Mouse (Mus musculus) G1E (cell line): ENCODE measurements around the gene Shisa7. TPM values are rescaled to one million over a fixed set of nuclear protein-coding genes. Genes with fewer than 3 reads are reported as not detected.
"Not testable (repeated sequence)": the region's sequence is repeated elsewhere in the genome, so short reads cannot be mapped to it uniquely, and the experiment has no call there.

ENCODE experiments used
- ATAC-seq: 2 replicates; pipeline ENCODE4 v1.8.0; 2016; ENCODE audit warnings: mild to moderate bottlenecking; ENCODE audit not compliant: insufficient number of reproducible peaks, poor library complexity, low FRiP score, severe bottlenecking; ENCODE audit errors: extremely low read depth
- DNase-seq: peaks from one replicate; pipeline ENCODE4 v3.0.0; 2012; ENCODE audit warnings: low spot score
- H3K27me3 ChIP-seq: 2 replicates; pipeline ENCODE4 v1.6.1; 2012; ENCODE audit warnings: mild to moderate bottlenecking, low read length, inconsistent platforms; ENCODE audit not compliant: insufficient read depth
- H3K36me3 ChIP-seq: replicated peaks from 2 replicates; pipeline ENCODE3; 2012; ENCODE audit warnings: mild to moderate bottlenecking, inconsistent platforms
- H3K4me1 ChIP-seq: 2 replicates; pipeline ENCODE4 v1.6.1; 2012; ENCODE audit warnings: low read depth, low read length, inconsistent platforms, mixed read lengths; ENCODE audit not compliant: insufficient read depth
- H3K4me3 ChIP-seq: 2 replicates; pipeline ENCODE4 v1.5.1; 2012; ENCODE audit warnings: low read depth, mild to moderate bottlenecking, inconsistent platforms, low read length, moderate library complexity, mixed read lengths
- H3K9me3 ChIP-seq: replicated peaks from 2 replicates; pipeline ENCODE4 v1.6.1; 2012; ENCODE audit warnings: inconsistent platforms
- CTCF ChIP-seq: IDR thresholded peaks from 2 replicates; pipeline ENCODE4 v1.5.1; 2012; ENCODE audit warnings: low read depth, low read length, inconsistent platforms, mixed read lengths
- GATA1 ChIP-seq: IDR thresholded peaks from 2 replicates; pipeline ENCODE4 v1.6.1; 2012; ENCODE audit warnings: borderline replicate concordance, low read length, inconsistent platforms, mixed read lengths
- GATA2 ChIP-seq: IDR thresholded peaks from 2 replicates; pipeline ENCODE4 v1.6.1; 2012; ENCODE audit warnings: low read depth, low read length, inconsistent platforms, borderline replicate concordance
- POLR2AphosphoS5 ChIP-seq: IDR thresholded peaks from 2 replicates; pipeline ENCODE4 v1.6.1; 2012; ENCODE audit warnings: low read depth, low read length, inconsistent platforms; ENCODE audit not compliant: insufficient replicate concordance
- TAL1 ChIP-seq: conservative IDR thresholded peaks from 2 replicates; pipeline ENCODE4 v1.6.1; 2012; ENCODE audit warnings: low read depth, low read length, inconsistent platforms, mixed read lengths
- polyA plus RNA-seq: library from polyadenylated mRNA; stranded (reverse); fragments of >175 nt; gene quantifications from 2 replicates; pipeline ENCODE4 v1.2.3, GENCODE M21; 2012
- total RNA-seq, 2 experiments: library from RNA; stranded (forward) in 1 of 2; stranded (reverse) in 1 of 2; fragments of 200-1000 nt in 1 of 2; fragments of >200 nt in 1 of 2; fragmentation: Nextera tagmentation in 1 of 2; gene quantifications; 2 replicates each; pipeline ENCODE4 v1.2.3; 2014 to 2017

The Shisa7 gene
- total and polyA plus RNA-seq, 3 experiments = 0.22 TPM; not detected in 2

GRCm38 (mm10) chr7:4866631-4867180 is 22.2 kb upstream of the Shisa7 start:
- Histone ChIP-seq H3K9me3 (no peaks in the 10 kb centered on the region), H3K4me3 (peak overlapping the region; percentile 75), H3K4me1 (peaks cover 29% of the 10 kb centered on the region), H3K27me3 (peaks cover 10% of the 10 kb centered on the region), H3K36me3 (no peaks in the 10 kb centered on the region)
- TF ChIP-seq CTCF (no peak), POLR2AphosphoS5 (no peak), GATA1 (no peak), GATA2 (no peak), TAL1 (no peak)
- no peak for ATAC-seq
- DNase-seq = no peak

DNA sequence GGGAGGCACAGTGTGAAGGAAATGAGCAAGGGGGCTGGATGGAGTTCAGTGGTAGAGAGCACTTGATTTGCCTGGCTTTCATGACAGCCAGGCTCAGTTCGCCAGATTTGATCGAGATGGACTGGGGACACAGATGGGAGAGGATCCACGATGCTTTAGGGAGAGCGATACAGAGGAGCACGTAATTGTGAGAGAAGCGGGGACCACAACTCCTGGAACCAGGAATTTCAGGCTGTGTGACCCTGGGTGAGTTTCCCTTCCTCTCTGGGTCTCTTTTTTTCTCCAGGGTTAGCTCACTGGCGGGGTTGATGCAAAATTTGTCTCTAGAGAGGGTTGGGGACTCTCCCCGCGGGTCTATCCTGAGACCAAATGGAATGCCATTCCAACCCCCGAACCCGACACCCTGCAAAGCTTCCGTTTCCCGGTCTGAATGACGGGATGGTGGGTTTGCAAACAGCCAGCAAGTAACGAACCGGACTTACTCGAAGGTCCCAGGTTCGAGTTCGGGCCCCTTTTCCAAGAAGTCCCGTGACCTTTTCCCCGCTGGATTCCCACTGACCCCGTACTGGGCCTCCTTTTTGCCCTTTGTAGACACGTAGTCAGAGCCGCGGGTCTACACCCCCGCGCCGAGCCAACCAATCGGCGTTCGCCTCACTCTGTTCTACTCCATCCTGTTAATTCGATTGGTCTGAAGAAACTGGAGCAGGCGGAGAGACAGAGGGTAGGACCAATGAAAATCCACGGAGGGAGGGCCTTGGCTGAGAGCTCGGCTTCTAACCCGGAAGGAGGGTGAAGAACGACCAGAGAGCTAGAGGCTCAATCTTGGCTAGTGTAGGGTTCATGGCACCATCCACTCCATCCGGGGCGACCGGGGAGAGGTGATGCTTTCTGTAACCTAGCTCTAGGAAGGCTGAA is 21.3 kb upstream of the Shisa7 start:
- TF ChIP-seq TAL1 (no peak), POLR2AphosphoS5 (no peak), GATA1 (no peak), CTCF (no peak), GATA2 (no peak)
- peak; percentile 99 for ATAC-seq
- H3K4me3 ChIP-seq = peak overlapping the region; percentile 75
- peaks cover 29% of the 10 kb centered on the region for H3K4me1 ChIP-seq
- H3K27me3 ChIP-seq = peaks cover 6% of the 10 kb centered on the region; the same call in 1 of the 2 replicates
- no peaks in the 10 kb centered on the region for H3K9me3 ChIP-seq
- no peaks in the 10 kb centered on the region for H3K36me3 ChIP-seq
- DNase-seq = peak; percentile 96

DNA sequence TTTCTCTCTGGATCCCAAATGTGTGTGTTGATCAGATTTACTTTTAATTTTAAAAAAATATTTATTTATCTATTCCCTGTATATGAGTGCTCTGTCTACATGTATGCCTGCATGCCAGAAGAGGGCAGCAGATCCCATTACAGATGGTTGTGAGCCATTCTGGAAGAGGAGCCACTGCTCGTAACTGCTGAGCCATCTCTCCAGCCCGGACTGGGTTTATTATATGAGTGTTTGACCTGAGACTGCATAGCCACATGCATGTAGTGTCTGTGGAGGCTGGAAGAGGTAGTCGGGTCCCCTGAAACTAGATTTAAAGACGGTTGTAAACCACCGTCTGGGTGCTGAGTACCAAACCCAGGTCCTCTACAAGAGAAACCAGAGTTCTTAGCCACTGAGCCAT is 20.6 kb upstream of the Shisa7 start:
- H3K27me3 ChIP-seq = peaks cover 4% of the 10 kb centered on the region; the same call in 1 of the 2 replicates
- TF ChIP-seq POLR2AphosphoS5 = no peak
- H3K36me3 ChIP-seq = no peaks in the 10 kb centered on the region
- H3K9me3 ChIP-seq = no peaks in the 10 kb centered on the region
- ATAC-seq (no peak), DNase-seq (no peak)
- peak overlapping the region; percentile 75; the same call in 1 of the 2 replicates for H3K4me3 ChIP-seq
- peaks cover 29% of the 10 kb centered on the region for H3K4me1 ChIP-seq

GRCm38 (mm10) chr7:4864130-4864845 is 19.8 kb upstream of the Shisa7 start:
- H3K9me3 ChIP-seq = no peaks in the 10 kb centered on the region
- no peak for DNase-seq
- H3K36me3 ChIP-seq = no peaks in the 10 kb centered on the region
- no peak for ATAC-seq
- no peak overlapping the region for H3K4me3 ChIP-seq
- TF ChIP-seq POLR2AphosphoS5 (no peak), CTCF (no peak), GATA1 (no peak), GATA2 (no peak), TAL1 (no peak)
- peaks cover 5% of the 10 kb centered on the region for H3K27me3 ChIP-seq
- H3K4me1 ChIP-seq = peaks cover 29% of the 10 kb centered on the region

- peaks cover 28% of the 10 kb centered on the region for H3K4me1 ChIP-seq
- H3K4me3 ChIP-seq = no peak overlapping the region
- H3K36me3 ChIP-seq = no peaks in the 10 kb centered on the region
- H3K9me3 ChIP-seq = no peaks in the 10 kb centered on the region
- TF ChIP-seq CTCF = no peak
- TF ChIP-seq POLR2AphosphoS5 = no peak
- TF ChIP-seq TAL1 = no peak
- TF ChIP-seq GATA1 = no peak
- no peak for TF ChIP-seq GATA2
- H3K27me3 ChIP-seq = peaks cover 10% of the 10 kb centered on the region
- ATAC-seq = no peak
- DNase-seq = no peak
These were observed 19.1 kb upstream of the Shisa7 start for GRCm38 (mm10) chr7:4863541-4864080.

- ATAC-seq (no peak), DNase-seq (no peak)
- Histone ChIP-seq H3K27me3 (peaks cover 10% of the 10 kb centered on the region), H3K4me1 (peaks cover 28% of the 10 kb centered on the region), H3K36me3 (no peaks in the 10 kb centered on the region), H3K9me3 (no peaks in the 10 kb centered on the region), H3K4me3 (no peak overlapping the region)
- TF ChIP-seq GATA2 (no peak), CTCF (no peak), POLR2AphosphoS5 (no peak), TAL1 (no peak), GATA1 (no peak)
These were observed 18.5 kb upstream of the Shisa7 start for GRCm38 (mm10) chr7:4863041-4863440.

- H3K36me3 ChIP-seq, ATAC-seq, H3K9me3 ChIP-seq, DNase-seq, H3K4me3 ChIP-seq: not testable (repeated sequence)
- Histone ChIP-seq H3K27me3 (peaks cover 15% of the 10 kb centered on the region), H3K4me1 (peaks cover 14% of the 10 kb centered on the region)
These were observed 16.4 kb upstream of the Shisa7 start for GRCm38 (mm10) chr7:4860926-4861325.
